Mouse (Mus musculus): ENCODE measurements around the gene Gps2. TPM values are rescaled to one million over a fixed set of nuclear protein-coding genes. Genes with fewer than 3 reads are reported as not detected.

The Gps2 gene
- polyA plus RNA-seq, 1 experiment from 2014 or later, result 89.0 TPM

Other genes with a start within 250 kb of the Gps2 start
- gene Cd68, start 247.7 kb upstream of the Gps2 start, polyA plus RNA-seq (2014; fragmentation: Nextera tagmentation; extraction: Ambion mirVana), result 8.2 and 8.7 TPM in 2 replicates
- gene Eif4a1, start 241.5 kb upstream of the Gps2 start, polyA plus RNA-seq (2014; fragmentation: Nextera tagmentation; extraction: Ambion mirVana), result 891 and 905 TPM in 2 replicates
- gene Senp3, start 231.8 kb upstream of the Gps2 start, polyA plus RNA-seq (2014; fragmentation: Nextera tagmentation; extraction: Ambion mirVana), result 85.8 and 101 TPM in 2 replicates
- not detected in 2 replicates for gene Tnfsf13, start 228.1 kb upstream of the Gps2 start, polyA plus RNA-seq (2014; fragmentation: Nextera tagmentation; extraction: Ambion mirVana)
- gene Tnfsf12, start 218.0 kb upstream of the Gps2 start, polyA plus RNA-seq (2014; fragmentation: Nextera tagmentation; extraction: Ambion mirVana), result 2.2 and 4.0 TPM in 2 replicates
- gene Tnfsfm13, start 217.8 kb upstream of the Gps2 start, polyA plus RNA-seq (2014; fragmentation: Nextera tagmentation; extraction: Ambion mirVana), result 0.61 and 1.1 TPM in 2 replicates
- 46.5 and 50.1 TPM in 2 replicates for gene Polr2a, start 155.3 kb upstream of the Gps2 start, polyA plus RNA-seq (2014; fragmentation: Nextera tagmentation; extraction: Ambion mirVana)
- 0.57 and 1.1 TPM in 2 replicates for gene Slc35g3, start 151.9 kb upstream of the Gps2 start, polyA plus RNA-seq (2014; fragmentation: Nextera tagmentation; extraction: Ambion mirVana)
- 1.3 and 1.7 TPM in 2 replicates for gene Zbtb4, start 148.0 kb upstream of the Gps2 start, polyA plus RNA-seq (2014; fragmentation: Nextera tagmentation; extraction: Ambion mirVana)
- 1.2 and 1.5 TPM in 2 replicates for gene Chrnb1, start 117.9 kb upstream of the Gps2 start, polyA plus RNA-seq (2014; fragmentation: Nextera tagmentation; extraction: Ambion mirVana)
- gene Fgf11, start 112.0 kb upstream of the Gps2 start, polyA plus RNA-seq (2014; fragmentation: Nextera tagmentation; extraction: Ambion mirVana), result 2.2 and 2.8 TPM in 2 replicates
- gene Tmem102, start 108.3 kb upstream of the Gps2 start, polyA plus RNA-seq (2014; fragmentation: Nextera tagmentation; extraction: Ambion mirVana), result 0.83 and 0.93 TPM in 2 replicates
- not detected in 2 replicates for gene Gm39566, start 98.6 kb upstream of the Gps2 start, polyA plus RNA-seq (2014; fragmentation: Nextera tagmentation; extraction: Ambion mirVana)
- not detected in 2 replicates for gene Spem2, start 95.4 kb upstream of the Gps2 start, polyA plus RNA-seq (2014; fragmentation: Nextera tagmentation; extraction: Ambion mirVana)
- gene Spem1, start 91.7 kb upstream of the Gps2 start, polyA plus RNA-seq (2014; fragmentation: Nextera tagmentation; extraction: Ambion mirVana), result 0.17 and 0.38 TPM in 2 replicates
- 11.5 and 16.1 TPM in 2 replicates for gene Nlgn2, start 76.1 kb upstream of the Gps2 start, polyA plus RNA-seq (2014; fragmentation: Nextera tagmentation; extraction: Ambion mirVana)
- 268 and 276 TPM in 2 replicates for gene Tmem256, start 75.4 kb upstream of the Gps2 start, polyA plus RNA-seq (2014; fragmentation: Nextera tagmentation; extraction: Ambion mirVana)
- gene Plscr3, start 67.5 kb upstream of the Gps2 start, polyA plus RNA-seq (2014; fragmentation: Nextera tagmentation; extraction: Ambion mirVana), result 62.2 and 62.6 TPM in 2 replicates
- gene Tnk1, start 55.2 kb upstream of the Gps2 start, polyA plus RNA-seq (2014; fragmentation: Nextera tagmentation; extraction: Ambion mirVana), result 0.52 TPM in 1 of 2 replicates, not detected in the other
- gene Tmem95, start 35.9 kb upstream of the Gps2 start, polyA plus RNA-seq (2014; fragmentation: Nextera tagmentation; extraction: Ambion mirVana), result not detected in 2 replicates
- 2.3 and 2.4 TPM in 2 replicates for gene Kctd11, start 32.5 kb upstream of the Gps2 start, polyA plus RNA-seq (2014; fragmentation: Nextera tagmentation; extraction: Ambion mirVana)
- 0.45 and 1.4 TPM in 2 replicates for gene Acap1, start 18.3 kb upstream of the Gps2 start, polyA plus RNA-seq (2014; fragmentation: Nextera tagmentation; extraction: Ambion mirVana)
- 14.5 and 14.7 TPM in 2 replicates for gene 2810408A11Rik, start 12.9 kb upstream of the Gps2 start, polyA plus RNA-seq (2014; fragmentation: Nextera tagmentation; extraction: Ambion mirVana)
- 15.0 and 20.6 TPM in 2 replicates for gene Neurl4, start 12.8 kb upstream of the Gps2 start, polyA plus RNA-seq (2014; fragmentation: Nextera tagmentation; extraction: Ambion mirVana)
- gene Eif5a, start 8.1 kb downstream of the Gps2 start, polyA plus RNA-seq (2014; fragmentation: Nextera tagmentation; extraction: Ambion mirVana), result 1,842 and 1,860 TPM in 2 replicates
- gene Ybx2, start 21.9 kb downstream of the Gps2 start, polyA plus RNA-seq (2014; fragmentation: Nextera tagmentation; extraction: Ambion mirVana), result 3.1 and 4.8 TPM in 2 replicates
- 7.9 and 9.6 TPM in 2 replicates for gene Slc2a4, start 34.3 kb downstream of the Gps2 start, polyA plus RNA-seq (2014; fragmentation: Nextera tagmentation; extraction: Ambion mirVana)
- gene Cldn7, start 50.9 kb downstream of the Gps2 start, polyA plus RNA-seq (2014; fragmentation: Nextera tagmentation; extraction: Ambion mirVana), result 8.2 and 8.4 TPM in 2 replicates
- 23.8 and 26.8 TPM in 2 replicates for gene Ctdnep1, start 67.3 kb downstream of the Gps2 start, polyA plus RNA-seq (2014; fragmentation: Nextera tagmentation; extraction: Ambion mirVana)
- gene Elp5, start 68.6 kb downstream of the Gps2 start, polyA plus RNA-seq (2014; fragmentation: Nextera tagmentation; extraction: Ambion mirVana), result 154 and 163 TPM in 2 replicates
- 621 and 643 TPM in 2 replicates for gene Gabarap, start 77.3 kb downstream of the Gps2 start, polyA plus RNA-seq (2014; fragmentation: Nextera tagmentation; extraction: Ambion mirVana)
- 56.7 and 57.5 TPM in 2 replicates for gene Phf23, start 81.9 kb downstream of the Gps2 start, polyA plus RNA-seq (2014; fragmentation: Nextera tagmentation; extraction: Ambion mirVana)
- gene Dvl2, start 86.7 kb downstream of the Gps2 start, polyA plus RNA-seq (2014; fragmentation: Nextera tagmentation; extraction: Ambion mirVana), result 24.6 and 27.2 TPM in 2 replicates
- 45.1 and 52.1 TPM in 2 replicates for gene Acadvl, start 101.5 kb downstream of the Gps2 start, polyA plus RNA-seq (2014; fragmentation: Nextera tagmentation; extraction: Ambion mirVana)
- gene Dlg4, start 103.1 kb downstream of the Gps2 start, polyA plus RNA-seq (2014; fragmentation: Nextera tagmentation; extraction: Ambion mirVana), result 13.2 and 18.7 TPM in 2 replicates
- gene Asgr1, start 140.2 kb downstream of the Gps2 start, polyA plus RNA-seq (2014; fragmentation: Nextera tagmentation; extraction: Ambion mirVana), result 0.29 and 0.40 TPM in 2 replicates
- gene Asgr2, start 178.8 kb downstream of the Gps2 start, polyA plus RNA-seq (2014; fragmentation: Nextera tagmentation; extraction: Ambion mirVana), result not detected in 2 replicates
- 0.42 TPM in 1 of 2 replicates, not detected in the other for gene Mgl2, start 216.4 kb downstream of the Gps2 start, polyA plus RNA-seq (2014; fragmentation: Nextera tagmentation; extraction: Ambion mirVana)
- gene Clec10a, start 242.3 kb downstream of the Gps2 start, polyA plus RNA-seq (2014; fragmentation: Nextera tagmentation; extraction: Ambion mirVana), result 0.32 and 1.4 TPM in 2 replicates